Mouse (Mus musculus): ENCODE measurements at regions not wholly inside any gene's neighbourhood (a gene's known extent, or its start where the extent isn't known, plus 50 kb on each side); places are given as distances from the start of the nearest gene placed in this dataset.

GRCm38 (mm10) chr10:99687011-99687410 is 72.4 kb downstream of the Csl start:
- TF ChIP-seq POLR2A (IDR thresholded peaks at IDR 0.05; ENCODE audit: borderline replicate concordance, extremely low read depth, insufficient read depth, insufficient read length, poor library complexity, severe bottlenecking), result no peak
- TF ChIP-seq CTCF (IDR thresholded peaks at IDR 0.05; ENCODE audit: borderline replicate concordance, extremely low read depth, insufficient read depth, insufficient read length), result no peak
